Mouse (Mus musculus): ENCODE measurements around the gene Gstt4. TPM values are rescaled to one million over a fixed set of nuclear protein-coding genes. Genes with fewer than 3 reads are reported as not detected.
"Not testable (repeated sequence)": the region's sequence is repeated elsewhere in the genome, so short reads cannot be mapped to it uniquely, and the experiment has no call there.

The Gstt4 gene
- polyA plus RNA-seq, 1 experiment, result not detected

DNA sequence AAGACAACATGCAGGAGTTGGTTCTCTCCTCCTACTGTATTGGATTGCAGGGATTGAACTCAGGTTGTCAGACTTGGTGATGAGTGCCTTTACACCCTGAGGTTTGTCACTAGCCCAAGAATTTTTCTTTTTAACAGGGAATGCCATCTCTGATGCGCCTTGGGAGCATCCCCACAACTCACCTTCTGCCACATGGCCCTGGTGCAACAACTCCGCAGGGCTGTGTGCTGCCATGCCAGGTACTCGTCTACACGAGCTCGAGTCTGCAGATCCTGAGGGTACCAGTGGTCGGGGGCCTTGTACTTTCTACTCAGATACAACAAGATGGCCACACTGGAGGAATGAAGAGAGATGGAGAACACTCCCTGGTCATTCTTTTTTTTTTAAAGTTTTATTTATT is 45.8 kb downstream of the Gstt4 start:
- TF ChIP-seq POLR2A (IDR thresholded peaks at IDR 0.05; ENCODE audit: low read depth, low read length) (no peak), CTCF (IDR thresholded peaks at IDR 0.05; ENCODE audit: extremely low read depth, insufficient read length, insufficient replicate concordance, low read depth, low read length) (no peak)
- Histone ChIP-seq H3K27ac (ENCODE audit: insufficient read depth, low read depth, low read length) (no peak overlapping the region), H3K36me3 (ENCODE audit: control insufficient read depth, insufficient read depth, low read length) (peaks cover 8% of the 10 kb centered on the region; the same call in 1 of the 2 replicates), H3K4me3 (ENCODE audit: low read depth, low read length) (no peak overlapping the region), H3K27me3 (ENCODE audit: control insufficient read depth, insufficient read depth, low read length) (no peaks in the 10 kb centered on the region), H3K4me1 (ENCODE audit: control insufficient read depth, insufficient read depth, insufficient read length, low read length) (peaks cover 11% of the 10 kb centered on the region; the same call in 1 of the 2 replicates)
- 92% methylated on average over 6 of the region's 6 CpGs for WGBS

DNA sequence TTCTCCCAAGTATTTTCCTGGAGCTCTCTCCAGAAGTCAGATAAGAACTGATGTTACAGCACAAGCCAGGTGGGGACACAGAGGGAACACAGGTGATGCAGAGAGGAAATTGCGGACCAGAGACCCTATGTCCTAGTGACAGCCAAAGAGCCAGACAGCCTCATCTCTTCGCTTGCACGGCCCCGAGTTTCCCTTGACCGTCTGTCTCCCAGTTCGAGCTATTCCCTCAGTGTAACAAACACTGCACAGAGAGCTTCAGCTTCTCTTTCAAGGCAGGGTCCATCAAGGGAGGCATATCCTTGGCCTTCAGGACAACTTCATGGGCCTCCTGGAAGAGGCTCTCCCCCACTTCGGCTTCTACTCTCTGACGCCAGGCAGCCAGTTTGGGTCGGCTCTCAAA is 47.8 kb downstream of the Gstt4 start:
- no peak overlapping the region for H3K4me3 ChIP-seq (ENCODE audit: low read depth, low read length)
- 91% methylated on average over 9 of the region's 9 CpGs for WGBS
- H3K27ac ChIP-seq (ENCODE audit: insufficient read depth, low read depth, low read length), result no peak overlapping the region
- no peak for TF ChIP-seq POLR2A (IDR thresholded peaks at IDR 0.05; ENCODE audit: low read depth, low read length)
- no peak for TF ChIP-seq CTCF (IDR thresholded peaks at IDR 0.05; ENCODE audit: extremely low read depth, insufficient read length, insufficient replicate concordance, low read depth, low read length)
- no peaks in the 10 kb centered on the region for H3K27me3 ChIP-seq (ENCODE audit: control insufficient read depth, insufficient read depth, low read length)
- peaks cover 4% of the 10 kb centered on the region; the same call in 1 of the 2 replicates for H3K4me1 ChIP-seq (ENCODE audit: control insufficient read depth, insufficient read depth, insufficient read length, low read length)
- H3K36me3 ChIP-seq (ENCODE audit: control insufficient read depth, insufficient read depth, low read length), result peaks cover 8% of the 10 kb centered on the region; the same call in 1 of the 2 replicates

DNA sequence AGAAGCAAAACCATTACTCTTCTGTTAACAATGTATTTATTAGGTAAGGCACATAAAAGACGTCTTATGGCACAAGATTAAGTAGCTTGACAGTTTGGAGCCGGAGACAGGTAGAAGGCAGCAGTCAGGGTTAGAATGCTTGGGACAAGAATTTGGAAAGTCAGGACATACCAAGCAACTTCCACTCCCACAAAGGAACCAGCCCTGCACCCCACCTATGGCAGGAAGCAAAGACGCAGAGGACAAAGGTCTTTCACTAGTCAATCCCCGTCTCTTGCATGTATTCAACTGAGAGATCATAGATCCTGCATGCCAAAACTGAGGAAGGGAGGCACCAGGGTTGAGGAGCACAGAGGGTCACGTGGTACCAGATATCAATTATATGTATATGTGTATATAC is 48.2 kb downstream of the Gstt4 start:
- peaks cover 8% of the 10 kb centered on the region; the same call in 1 of the 2 replicates for H3K36me3 ChIP-seq (ENCODE audit: control insufficient read depth, insufficient read depth, low read length)
- no peak overlapping the region for H3K4me3 ChIP-seq (ENCODE audit: low read depth, low read length)
- H3K27ac ChIP-seq (ENCODE audit: insufficient read depth, low read depth, low read length), result no peak overlapping the region
- TF ChIP-seq CTCF (IDR thresholded peaks at IDR 0.05; ENCODE audit: extremely low read depth, insufficient read length, insufficient replicate concordance, low read depth, low read length), result no peak
- TF ChIP-seq POLR2A (IDR thresholded peaks at IDR 0.05; ENCODE audit: low read depth, low read length), result no peak
- 74% methylated on average over 5 of the region's 5 CpGs for WGBS
- H3K27me3 ChIP-seq (ENCODE audit: control insufficient read depth, insufficient read depth, low read length), result no peaks in the 10 kb centered on the region
- peaks cover 4% of the 10 kb centered on the region; the same call in 1 of the 2 replicates for H3K4me1 ChIP-seq (ENCODE audit: control insufficient read depth, insufficient read depth, insufficient read length, low read length)

DNA sequence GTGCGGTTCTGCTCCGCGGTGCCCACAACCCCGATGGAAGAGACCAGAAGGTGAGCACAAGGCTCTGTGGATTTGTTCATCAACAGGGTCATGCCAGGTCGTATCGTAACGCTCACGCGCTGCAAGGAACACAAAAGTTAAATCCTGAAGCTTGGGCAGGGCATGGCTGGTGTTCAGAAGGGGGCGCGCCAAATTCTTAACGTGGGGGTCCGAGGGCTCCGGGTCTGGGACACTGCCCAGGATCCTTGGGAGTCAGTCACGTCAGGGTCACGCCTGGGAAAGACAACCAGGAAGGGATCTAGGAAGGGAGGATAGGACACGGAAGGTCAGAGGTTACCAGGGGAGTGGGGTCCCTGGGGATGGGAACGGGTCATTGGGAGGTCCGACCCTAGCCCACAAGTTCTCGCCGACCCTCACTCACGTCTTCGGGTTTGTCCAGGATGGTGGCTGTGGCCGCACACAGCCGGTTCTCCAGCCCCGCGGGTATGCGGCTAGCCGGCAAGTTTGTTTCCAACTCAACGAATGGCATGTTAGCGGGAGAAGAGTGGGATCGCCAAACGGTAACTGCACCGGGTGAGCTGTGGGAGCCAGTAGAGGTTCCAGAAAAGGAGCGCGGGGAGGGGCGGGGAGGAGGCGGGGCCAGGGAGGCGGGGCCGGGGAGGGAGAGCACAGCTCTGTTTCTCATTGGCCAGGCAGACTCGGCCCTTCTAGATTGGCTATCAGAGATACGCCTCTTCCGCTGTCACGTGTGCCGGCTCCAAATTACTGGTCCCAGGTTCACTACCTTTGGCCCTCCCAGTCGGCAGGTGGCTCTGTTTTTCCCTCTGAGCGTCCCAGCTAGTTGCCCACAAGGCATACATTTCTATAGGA is 49.3 kb downstream of the Gstt4 start, which contains the start of gene Ddt:
Gene Ddt (minus strand): TSS at position 620 of the 870 bp plus-strand sequence.
- WGBS, result 1% methylated on average over 47 of the region's 47 CpGs
- Histone ChIP-seq H3K36me3 (ENCODE audit: control insufficient read depth, insufficient read depth, low read length) (peaks cover 8% of the 10 kb centered on the region; the same call in 1 of the 2 replicates), H3K27me3 (ENCODE audit: control insufficient read depth, insufficient read depth, low read length) (no peaks in the 10 kb centered on the region), H3K4me3 (ENCODE audit: low read depth, low read length) (peak within 1 kb of the TSS; percentile 78), H3K27ac (ENCODE audit: insufficient read depth, low read depth, low read length) (peak within 1 kb of the TSS; percentile 47; the same call in 1 of the 2 replicates), H3K4me1 (ENCODE audit: control insufficient read depth, insufficient read depth, insufficient read length, low read length) (peaks cover 4% of the 10 kb centered on the region; the same call in 1 of the 2 replicates)
- TF ChIP-seq POLR2A (IDR thresholded peaks at IDR 0.05; ENCODE audit: low read depth, low read length) (peak; percentile 77; the same call in 1 of the 2 replicates), CTCF (IDR thresholded peaks at IDR 0.05; ENCODE audit: extremely low read depth, insufficient read length, insufficient replicate concordance, low read depth, low read length) (no peak)

DNA sequence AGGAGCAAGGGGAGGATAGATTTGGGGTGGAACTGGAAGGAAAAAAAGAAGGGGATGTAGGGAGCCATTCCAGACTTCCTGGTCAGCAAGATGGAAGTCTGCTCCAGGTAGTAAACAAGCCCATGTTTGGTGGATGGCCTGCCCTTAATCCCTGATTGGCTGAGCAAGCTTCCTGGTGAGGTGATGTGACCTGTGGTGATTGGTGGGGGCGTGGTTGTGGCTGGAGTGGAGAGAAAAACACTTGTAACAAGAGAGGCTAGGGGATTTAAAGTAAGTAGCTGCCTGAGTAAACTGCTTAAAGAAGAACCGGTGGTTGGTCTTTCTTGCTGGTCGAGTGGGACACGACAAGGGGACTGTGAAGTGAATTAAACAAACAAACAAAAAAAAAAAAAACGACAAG is 54.6 kb downstream of the Gstt4 start:
- not testable (repeated sequence) for H3K27ac ChIP-seq (ENCODE audit: insufficient read depth, low read depth, low read length); H3K4me3 ChIP-seq (ENCODE audit: low read depth, low read length); H3K4me1 ChIP-seq (ENCODE audit: control insufficient read depth, insufficient read depth, insufficient read length, low read length); H3K27me3 ChIP-seq (ENCODE audit: control insufficient read depth, insufficient read depth, low read length); H3K36me3 ChIP-seq (ENCODE audit: control insufficient read depth, insufficient read depth, low read length)
- WGBS, result 39% methylated on average over 5 of the region's 5 CpGs

DNA sequence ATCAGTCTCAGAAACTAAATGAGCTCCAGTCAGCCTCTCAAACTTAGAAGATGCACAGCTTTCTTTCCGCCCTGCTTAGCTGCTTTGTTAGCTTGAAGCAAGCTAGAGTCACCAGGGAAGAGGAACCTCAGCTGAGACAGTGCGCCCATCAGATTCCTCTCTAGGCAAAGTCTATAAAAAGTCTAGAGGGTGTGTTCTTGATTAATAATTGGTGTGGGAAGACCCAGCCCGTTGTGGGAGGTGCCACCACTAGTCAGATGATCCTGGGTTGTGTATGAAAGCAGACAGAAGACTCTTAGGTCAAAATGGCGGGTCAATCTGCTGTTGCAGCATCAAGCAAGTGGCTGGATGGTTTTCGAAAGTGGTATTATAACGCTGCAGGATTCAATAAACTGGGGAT is 55.5 kb downstream of the Gstt4 start:
- Histone ChIP-seq H3K4me3 (ENCODE audit: low read depth, low read length) (no peak overlapping the region), H3K27ac (ENCODE audit: insufficient read depth, low read depth, low read length) (no peak overlapping the region; the same call in 1 of the 2 replicates), H3K27me3 (ENCODE audit: control insufficient read depth, insufficient read depth, low read length) (no peaks in the 10 kb centered on the region), H3K4me1 (ENCODE audit: control insufficient read depth, insufficient read depth, insufficient read length, low read length) (peaks cover 6% of the 10 kb centered on the region), H3K36me3 (ENCODE audit: control insufficient read depth, insufficient read depth, low read length) (no peaks in the 10 kb centered on the region)
- 59% methylated on average over 6 of the region's 6 CpGs for WGBS
- TF ChIP-seq CTCF (IDR thresholded peaks at IDR 0.05; ENCODE audit: extremely low read depth, insufficient read length, insufficient replicate concordance, low read depth, low read length), result no peak
- TF ChIP-seq POLR2A (IDR thresholded peaks at IDR 0.05; ENCODE audit: low read depth, low read length), result no peak

Other genes with a start within 250 kb of the Gstt4 start
- gene Ggt5, start 233.2 kb downstream of the Gstt4 start, polyA plus RNA-seq (2012; rRNA removed), result 17.9 and 27.0 TPM in 2 replicates
- gene Susd2, start 178.5 kb downstream of the Gstt4 start, polyA plus RNA-seq (2012; rRNA removed), result 19.1 and 261 TPM in 2 replicates
- 25.0 and 39.0 TPM in 2 replicates for gene Cabin1, start 58.2 kb downstream of the Gstt4 start, polyA plus RNA-seq (2012; rRNA removed)
- 47.3 and 67.8 TPM in 2 replicates for gene Ddt, start 49.1 kb downstream of the Gstt4 start, polyA plus RNA-seq (2012; rRNA removed)
- gene Gm20441, start 41.6 kb downstream of the Gstt4 start, polyA plus RNA-seq (2012; rRNA removed), result not detected in 2 replicates
- 45.3 and 54.7 TPM in 2 replicates for gene Gstt3, start 41.1 kb downstream of the Gstt4 start, polyA plus RNA-seq (2012; rRNA removed)
- gene Gstt1, start 24.0 kb downstream of the Gstt4 start, polyA plus RNA-seq (2012; rRNA removed), result 103 and 157 TPM in 2 replicates
- 68.6 and 89.9 TPM in 2 replicates for gene Gstt2, start 14.9 kb upstream of the Gstt4 start, polyA plus RNA-seq (2012; rRNA removed)
- gene Mif, start 37.7 kb upstream of the Gstt4 start, polyA plus RNA-seq (2012; rRNA removed), result 755 and 830 TPM in 2 replicates
- gene Derl3, start 70.9 kb upstream of the Gstt4 start, polyA plus RNA-seq (2012; rRNA removed), result 145 and 219 TPM in 2 replicates
- gene Smarcb1, start 99.1 kb upstream of the Gstt4 start, polyA plus RNA-seq (2012; rRNA removed), result 19.9 and 34.1 TPM in 2 replicates
- 799 and 1,071 TPM in 2 replicates for gene Chchd10, start 110.6 kb upstream of the Gstt4 start, polyA plus RNA-seq (2012; rRNA removed)
- 3.4 and 7.5 TPM in 2 replicates for gene Mmp11, start 114.0 kb upstream of the Gstt4 start, polyA plus RNA-seq (2012; rRNA removed)
- not detected in 2 replicates for gene Gm867, start 118.1 kb upstream of the Gstt4 start, polyA plus RNA-seq (2012; rRNA removed)
- 16.0 and 54.3 TPM in 2 replicates for gene Vpreb3, start 120.5 kb upstream of the Gstt4 start, polyA plus RNA-seq (2012; rRNA removed)
- 0.20 and 0.22 TPM in 2 replicates for gene Gm5134, start 132.0 kb upstream of the Gstt4 start, polyA plus RNA-seq (2012; rRNA removed)
- 2.6 and 6.3 TPM in 2 replicates for gene Zfp280b, start 210.1 kb upstream of the Gstt4 start, polyA plus RNA-seq (2012; rRNA removed)

Measured in small intestine, adult 2 months (tissue).